Mouse (Mus musculus): ENCODE measurements around the gene Lars2.
"Not testable (repeated sequence)": the region's sequence is repeated elsewhere in the genome, so short reads cannot be mapped to it uniquely, and the experiment has no call there.

Lars2 gene

DNA sequence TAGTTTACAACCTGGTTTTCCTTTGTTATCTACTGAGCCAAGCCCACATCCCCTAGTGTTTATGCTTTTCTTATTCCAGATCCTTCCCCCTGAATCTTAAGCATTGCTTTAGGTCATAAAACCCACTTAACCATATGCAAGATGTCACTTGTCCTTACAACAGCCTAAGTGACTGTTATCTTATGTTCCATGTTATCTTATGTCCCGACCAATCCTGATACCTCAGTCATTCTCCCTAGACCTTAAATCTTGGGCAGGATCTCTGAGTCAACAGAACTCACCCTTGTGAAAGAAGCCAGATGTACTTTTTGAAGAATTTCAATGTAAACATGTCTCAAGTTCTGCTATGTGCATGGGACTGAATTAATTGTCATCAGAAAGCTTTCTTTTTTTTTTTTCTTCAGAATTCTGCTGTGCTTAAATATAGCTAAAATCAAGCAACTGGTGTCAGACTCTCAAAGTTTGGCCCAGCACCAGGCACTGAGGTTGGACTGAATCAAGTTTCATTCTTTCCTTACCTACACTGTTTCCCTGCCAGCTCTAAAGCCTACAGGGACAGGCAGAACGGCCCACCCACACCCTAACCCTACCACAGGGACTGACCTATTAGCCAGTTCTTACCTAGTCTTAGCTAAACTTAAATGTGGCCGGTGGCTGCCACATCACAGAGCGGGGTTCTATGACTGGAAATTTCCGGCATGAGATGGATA, 24.6 kb downstream of the Lars2 start:
- no peak for ATAC-seq (ENCODE audit: low TSS enrichment)

DNA sequence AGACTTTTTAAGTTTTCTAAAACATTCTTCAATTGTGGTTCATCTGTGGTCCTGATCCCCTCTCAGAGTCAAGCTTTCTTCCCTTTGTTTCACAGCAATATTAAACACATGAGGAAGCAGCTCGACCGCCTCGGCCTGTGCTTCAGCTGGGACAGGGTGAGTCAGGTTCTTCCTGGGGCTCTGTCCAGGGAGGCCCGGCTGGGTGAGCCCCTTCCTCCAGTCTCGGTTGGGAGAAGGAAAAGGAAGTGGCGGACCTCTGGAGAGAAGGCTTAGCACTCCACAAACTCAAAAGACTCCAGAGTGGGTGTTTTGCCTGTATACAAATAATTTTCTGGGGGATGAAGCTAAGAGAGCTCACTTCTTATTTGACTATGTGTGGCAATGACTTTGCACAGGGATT, 28.1 kb downstream of the Lars2 start:
- no peak for ATAC-seq (ENCODE audit: low TSS enrichment)

- no peak for ATAC-seq (ENCODE audit: low TSS enrichment)
Observed at GRCm38 (mm10) chr9:123397701-123398100, 31.0 kb downstream of the Lars2 start.

- ATAC-seq (ENCODE audit: low TSS enrichment): peak; percentile 72; the same call in 1 of the 2 replicates
Observed at GRCm38 (mm10) chr9:123402215-123402614, 35.5 kb downstream of the Lars2 start.

DNA sequence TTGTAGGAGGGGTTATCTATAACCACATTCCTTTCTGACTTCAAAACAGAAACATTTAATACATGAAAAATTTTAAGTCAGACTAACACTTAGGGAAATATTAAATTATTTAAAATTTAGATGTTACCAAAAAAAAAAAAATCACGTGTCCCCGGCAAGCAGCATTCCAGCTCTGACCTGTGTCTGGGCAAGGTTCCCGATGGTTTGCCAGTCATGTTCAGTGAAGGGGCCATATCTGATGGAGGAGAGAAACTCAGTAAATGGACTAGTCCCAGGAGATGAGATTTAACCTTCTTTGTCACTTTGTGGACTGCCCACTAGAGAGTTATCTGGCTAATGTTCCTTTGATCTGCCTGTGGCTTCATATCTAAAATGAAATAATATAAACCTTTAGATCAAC, 36.3 kb downstream of the Lars2 start:
- ATAC-seq (ENCODE audit: low TSS enrichment): no peak

- ATAC-seq (ENCODE audit: low TSS enrichment): no peak
Observed at GRCm38 (mm10) chr9:123405231-123405630, 38.5 kb downstream of the Lars2 start.

DNA sequence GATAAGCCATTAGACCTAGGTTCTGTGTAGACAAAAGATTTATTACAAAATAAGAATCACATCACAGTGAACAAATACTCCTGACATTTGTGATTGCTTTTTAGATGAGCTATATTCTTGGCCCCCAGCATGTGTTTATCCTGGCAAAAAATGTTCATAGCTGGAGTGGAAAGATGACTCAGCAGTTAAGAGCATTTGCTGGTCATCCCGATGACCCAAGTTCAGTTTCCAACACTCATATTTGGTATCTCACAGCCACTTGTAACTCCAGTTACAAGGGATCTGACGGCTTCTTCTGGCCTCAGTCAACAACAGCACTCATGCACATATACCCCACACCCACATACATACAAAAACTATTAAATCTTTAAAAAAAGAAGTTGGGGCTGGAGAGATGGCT, 42.0 kb downstream of the Lars2 start:
- ATAC-seq (ENCODE audit: low TSS enrichment): no peak

DNA sequence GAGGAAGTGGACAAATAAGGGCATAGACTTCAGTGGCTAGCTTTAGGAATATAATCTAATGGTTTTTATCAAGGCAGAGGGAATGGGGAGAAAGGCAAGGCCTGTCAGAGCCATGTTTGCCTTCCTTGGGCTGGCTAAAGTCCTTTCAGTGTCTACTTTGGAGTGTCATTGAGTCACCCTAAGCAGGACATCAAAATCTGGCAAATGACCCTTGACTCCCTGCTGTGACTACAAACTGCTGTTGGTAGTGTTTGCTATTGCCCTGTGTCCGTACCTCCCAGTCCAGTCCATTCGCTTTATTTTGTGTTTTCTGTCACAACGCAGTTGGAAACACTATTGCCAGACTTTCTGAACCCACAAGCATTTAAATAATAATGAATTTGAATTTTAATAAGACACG, 63.1 kb downstream of the Lars2 start:
- ATAC-seq (ENCODE audit: low TSS enrichment): no peak

DNA sequence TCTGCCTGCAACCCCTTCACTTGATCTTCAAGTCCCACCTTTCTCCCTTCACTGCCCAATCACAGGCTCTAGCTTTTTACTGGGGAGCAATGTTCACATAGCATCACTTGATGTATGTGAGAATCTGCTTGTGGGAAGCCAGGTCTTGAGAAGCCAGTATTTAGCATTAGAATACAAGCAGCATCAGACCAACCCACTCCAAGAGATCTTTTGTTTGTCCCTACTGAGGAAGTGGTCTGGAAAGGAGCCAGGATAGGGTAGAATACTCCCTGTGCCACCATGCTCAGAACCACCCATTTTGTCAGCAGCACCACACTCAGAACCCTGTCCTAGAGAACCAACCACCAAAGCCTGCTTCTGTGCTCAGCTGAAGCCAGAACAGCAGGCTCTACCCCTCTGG, 64.2 kb downstream of the Lars2 start:
- no peak for ATAC-seq (ENCODE audit: low TSS enrichment)

GRCm38 (mm10) chr9:123438223-123438622, 71.5 kb downstream of the Lars2 start:
- peak; percentile 81 for ATAC-seq (ENCODE audit: low TSS enrichment)

DNA sequence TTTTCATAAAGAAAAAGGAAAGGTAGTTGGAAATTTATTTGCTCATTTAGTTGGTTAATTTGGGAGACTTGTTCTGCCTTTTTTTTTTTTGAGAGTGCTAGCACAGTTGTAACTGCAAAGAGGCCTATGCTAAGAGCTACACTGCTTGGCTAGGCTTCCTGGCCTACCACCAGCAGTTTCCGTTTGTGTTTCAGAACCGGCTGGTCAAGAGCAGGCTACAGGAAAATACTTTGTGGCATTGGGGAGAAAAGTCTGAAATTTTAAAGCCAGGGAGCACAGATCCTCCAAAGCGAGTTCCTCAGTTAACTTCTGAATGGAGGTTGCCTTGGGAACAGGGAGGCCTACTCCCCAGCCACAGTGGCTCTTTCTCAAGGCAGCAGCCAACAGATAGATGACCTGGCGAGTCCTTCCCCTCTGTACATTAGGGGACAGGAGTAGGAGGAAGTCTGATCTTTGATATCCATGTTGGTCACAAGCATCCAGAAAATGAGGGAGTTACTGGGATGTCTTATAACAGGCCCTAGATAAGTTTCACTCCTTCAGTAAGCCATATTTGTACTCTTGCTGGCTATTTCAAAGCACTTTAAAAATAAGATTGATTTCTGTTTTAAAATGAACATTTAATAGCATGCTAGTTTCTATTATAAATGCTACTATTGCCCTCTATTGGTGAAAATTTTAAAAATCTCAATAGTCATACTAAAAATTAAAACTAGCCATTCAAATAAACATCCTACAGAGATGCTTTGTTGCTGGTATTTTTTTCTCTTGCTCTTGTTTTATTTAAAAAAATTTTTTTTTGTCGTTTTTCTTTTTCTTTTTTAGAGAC, 73.7 kb downstream of the Lars2 start:
- no peak for ATAC-seq (ENCODE audit: low TSS enrichment)

DNA sequence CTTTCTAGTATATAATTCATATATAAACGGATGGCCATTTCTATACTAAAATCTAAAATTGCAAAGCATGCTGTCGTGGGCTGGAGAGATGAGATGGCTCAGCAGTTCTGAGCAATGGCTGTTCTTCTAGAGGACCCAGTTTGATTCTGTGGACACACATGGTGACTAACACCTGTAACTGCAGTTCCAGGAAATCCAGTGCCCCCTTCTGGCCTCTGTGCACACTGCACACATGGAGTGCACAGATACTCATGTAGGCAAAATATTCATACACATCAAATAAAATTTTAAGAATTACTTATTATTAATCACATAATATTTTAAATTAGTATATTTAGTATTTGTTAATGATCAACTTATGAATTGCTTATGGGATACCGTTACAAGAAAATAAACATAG, 80.4 kb downstream of the Lars2 start:
- ATAC-seq (ENCODE audit: low TSS enrichment): not testable (repeated sequence)

DNA sequence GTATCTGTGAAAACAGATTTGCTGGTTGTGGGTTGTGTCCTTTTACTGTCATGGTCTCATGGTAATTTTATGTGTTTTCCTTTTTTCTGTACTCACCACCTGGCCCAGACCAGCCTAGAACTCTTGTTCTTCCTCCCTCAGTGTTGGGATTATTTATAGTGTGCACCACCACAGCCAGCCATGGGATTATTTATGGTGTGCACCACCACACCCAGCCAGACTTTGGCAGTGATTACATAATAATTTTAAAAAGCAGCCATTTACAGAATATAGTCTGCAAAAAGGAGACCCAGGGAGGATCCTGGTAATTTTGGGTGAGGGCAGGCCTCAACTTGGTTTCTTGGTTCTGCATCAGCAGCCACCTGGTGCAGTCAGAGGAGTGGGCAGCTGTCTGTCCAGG, 81.9 kb downstream of the Lars2 start:
- ATAC-seq (ENCODE audit: low TSS enrichment): peak; percentile 76

- no peak for ATAC-seq (ENCODE audit: low TSS enrichment)
Observed at GRCm38 (mm10) chr9:123450174-123450573, 83.4 kb downstream of the Lars2 start.

- ATAC-seq (ENCODE audit: low TSS enrichment): no peak
Observed at GRCm38 (mm10) chr9:123451772-123452171, 85.0 kb downstream of the Lars2 start.

GRCm38 (mm10) chr9:123456634-123457602, 90.2 kb downstream of the Lars2 start:
- peak; percentile 78 for ATAC-seq (ENCODE audit: low TSS enrichment)

DNA sequence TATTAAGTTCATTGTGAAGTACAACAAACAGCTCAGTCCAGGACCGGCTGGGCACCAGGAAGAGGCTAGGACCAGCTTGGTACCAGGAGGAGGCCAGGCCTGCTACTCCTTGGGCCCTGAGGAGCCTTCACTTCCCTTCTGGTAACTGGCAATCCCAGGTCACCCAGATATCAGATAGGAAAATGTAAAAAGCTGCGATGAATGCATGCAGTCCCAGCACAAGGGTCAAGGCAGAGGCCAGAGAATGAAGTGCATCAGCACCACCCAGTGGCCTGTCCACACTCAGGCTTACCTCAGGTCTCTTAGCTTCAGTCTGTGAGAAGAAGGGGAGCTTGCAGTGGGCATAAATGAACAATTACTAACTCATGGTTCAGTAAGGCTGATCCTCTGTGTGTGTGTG, 90.9 kb downstream of the Lars2 start:
- no peak for ATAC-seq (ENCODE audit: low TSS enrichment)

DNA sequence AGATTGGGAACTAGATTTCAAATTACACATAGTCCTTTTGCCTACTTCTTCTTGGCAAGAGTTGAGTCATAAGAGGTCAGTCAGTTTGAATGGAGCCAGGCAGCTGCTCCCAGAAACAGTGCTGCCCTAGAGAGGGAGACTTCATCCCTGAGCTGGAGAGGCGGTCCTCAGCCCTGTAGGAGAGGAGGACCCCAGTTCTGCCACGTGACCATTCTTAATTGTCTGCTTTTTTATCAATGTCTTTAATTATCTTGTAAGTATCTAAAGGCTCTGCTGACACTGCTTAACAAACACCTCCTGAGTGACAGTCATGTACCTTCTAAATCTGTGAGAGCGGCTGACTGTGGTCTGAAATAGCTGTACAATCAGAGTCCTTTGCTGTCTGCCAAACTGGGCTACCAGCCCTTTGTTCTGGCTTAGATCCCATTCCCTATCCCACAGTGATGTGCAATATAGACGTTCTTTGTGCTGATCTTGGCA, 100.5 kb downstream of the Lars2 start:
- peak; percentile 77 for ATAC-seq (ENCODE audit: low TSS enrichment)

DNA sequence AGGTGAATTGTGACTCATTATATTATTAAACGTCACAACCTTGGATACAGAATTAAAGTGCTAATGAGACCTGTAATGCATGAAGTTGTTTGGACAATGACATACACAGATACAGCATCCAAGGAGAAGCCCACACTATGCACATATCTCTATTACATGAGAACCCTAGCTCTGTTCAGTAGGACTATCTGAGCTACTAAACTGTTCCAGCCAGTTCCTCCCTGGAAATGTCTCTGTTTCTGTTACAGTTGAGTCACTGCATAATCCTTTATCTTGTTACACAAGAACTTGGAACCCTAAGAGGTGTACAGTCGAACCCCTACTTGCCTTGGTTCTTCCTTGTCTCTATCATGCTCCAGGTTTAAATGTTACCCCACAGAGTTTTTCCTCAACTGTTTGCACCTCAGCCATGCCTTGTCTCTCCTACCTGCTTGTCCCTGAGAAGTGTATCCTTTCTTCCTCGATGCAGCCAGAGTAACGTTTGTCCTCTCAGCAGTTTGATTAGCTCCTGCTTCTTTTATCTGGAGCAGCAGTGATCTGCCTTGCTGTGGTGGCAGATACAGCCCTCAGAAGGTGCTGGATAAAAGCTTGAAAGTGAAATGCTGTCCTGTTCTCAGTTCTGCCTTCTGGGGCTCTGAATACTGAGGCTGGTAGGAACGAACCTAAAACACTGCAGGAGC, 101.8 kb downstream of the Lars2 start:
- ATAC-seq (ENCODE audit: low TSS enrichment): peak; percentile 59; the same call in 1 of the 2 replicates

DNA sequence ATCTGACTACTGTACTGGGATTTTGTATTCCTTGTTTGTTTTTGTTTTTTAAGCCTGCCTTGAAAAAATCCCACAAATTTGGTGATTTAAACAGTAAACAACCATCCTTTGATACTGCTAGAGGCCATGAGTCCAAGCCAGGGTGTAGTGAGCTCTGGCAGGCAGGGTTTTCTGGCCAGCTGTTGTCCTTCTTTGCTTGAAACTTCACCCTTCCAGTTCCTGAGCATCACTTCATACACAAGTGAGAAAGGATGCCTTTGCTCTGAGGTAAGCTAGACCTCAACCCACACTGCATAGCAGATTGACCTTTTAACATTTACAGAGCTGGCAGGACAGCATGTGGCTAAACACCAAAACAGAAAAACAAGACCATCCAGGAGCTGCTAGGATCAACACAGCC, 102.4 kb downstream of the Lars2 start:
- no peak for ATAC-seq (ENCODE audit: low TSS enrichment)

GRCm38 (mm10) chr9:123473377-123473776, 106.7 kb downstream of the Lars2 start:
- no peak for ATAC-seq (ENCODE audit: low TSS enrichment)
